Mouse (Mus musculus): Measurements from ENCODE around the gene Gm44596. TPM values are rescaled to one million over a fixed set of nuclear protein-coding genes. Genes with fewer than 3 reads are reported as not detected.

Gm44596 gene
- polyA plus RNA-seq, 1 experiment from 2014 or later: not detected

GRCm38 (mm10) chr6:128438317-128438870 is 63.1 kb downstream of the Gm44596 start, which contains the start of gene Fkbp4:
Gene Fkbp4, minus strand, starts transcription at chr6:128438677.
- under 1% methylated on average over 67 of the region's 67 CpGs for WGBS
- peak; percentile 95 for ATAC-seq (replicated peaks; ENCODE audit: low FRiP score)

GRCm38 (mm10) chr6:128438871-128439341 is 63.6 kb downstream of the Gm44596 start:
- Histone ChIP-seq H3K4me1 (replicated peaks; ENCODE audit: control insufficient read depth, insufficient read depth, low read length) (peaks cover 9% of the 10 kb centered on the region), H3K27me3 (ENCODE audit: control insufficient read depth, insufficient read depth, low read length) (no peaks in the 10 kb centered on the region; the same call in 1 of the 2 replicates), H3K36me3 (ENCODE audit: control insufficient read depth, insufficient read depth, low read length) (peaks cover 19% of the 10 kb centered on the region), H3K4me3 (ENCODE audit: low read depth, low read length) (peak overlapping the region; percentile 96), H3K27ac (ENCODE audit: low read depth, low read length) (no peak overlapping the region), H3K9ac (ENCODE audit: low read length) (peak overlapping the region; percentile 45), H3K4me2 (ENCODE audit: low read depth, low read length, severe bottlenecking) (peak overlapping the region; percentile 83; the same call in 1 of the 2 replicates), H3K9me3 (ENCODE audit: control insufficient read depth, low read length) (no peaks in the 10 kb centered on the region)
- WGBS: 32% methylated on average over 18 of the region's 18 CpGs
- no peak for ATAC-seq (replicated peaks; ENCODE audit: low FRiP score)
- DNase-seq (ENCODE audit: low spot score): no peak

More at GRCm38 (mm10) chr6:128438317-128438870, 63.1 kb downstream of the Gm44596 start, which contains the start of gene Fkbp4:
- Histone ChIP-seq H3K27me3 (ENCODE audit: control insufficient read depth, insufficient read depth, low read length) (no peaks in the 10 kb centered on the region; the same call in 1 of the 2 replicates), H3K9ac (ENCODE audit: low read length) (peak within 1 kb of the TSS; percentile 97), H3K36me3 (ENCODE audit: control insufficient read depth, insufficient read depth, low read length) (peaks cover 24% of the 10 kb centered on the region), H3K27ac (ENCODE audit: low read depth, low read length) (peak within 1 kb of the TSS; percentile 87), H3K4me2 (ENCODE audit: low read depth, low read length, severe bottlenecking) (peak within 1 kb of the TSS; percentile 83), H3K4me3 (ENCODE audit: low read depth, low read length) (peak within 1 kb of the TSS; percentile 96), H3K4me1 (replicated peaks; ENCODE audit: control insufficient read depth, insufficient read depth, low read length) (peaks cover 9% of the 10 kb centered on the region), H3K9me3 (ENCODE audit: control insufficient read depth, low read length) (no peaks in the 10 kb centered on the region)
- DNase-seq (ENCODE audit: low spot score): peak; percentile 95

GRCm38 (mm10) chr6:128440238-128440637 is 64.9 kb downstream of the Gm44596 start:
- no peak overlapping the region for H3K27ac ChIP-seq (ENCODE audit: low read depth, low read length)
- H3K4me1 ChIP-seq (replicated peaks; ENCODE audit: control insufficient read depth, insufficient read depth, low read length): peaks cover 9% of the 10 kb centered on the region
- no peaks in the 10 kb centered on the region; the same call in 1 of the 2 replicates for H3K27me3 ChIP-seq (ENCODE audit: control insufficient read depth, insufficient read depth, low read length)
- H3K4me3 ChIP-seq (ENCODE audit: low read depth, low read length): no peak overlapping the region
- DNase-seq (ENCODE audit: low spot score) (no peak), ATAC-seq (replicated peaks; ENCODE audit: low FRiP score) (no peak)
- no peak overlapping the region for H3K4me2 ChIP-seq (ENCODE audit: low read depth, low read length, severe bottlenecking)
- 95% methylated on average over 2 of the region's 2 CpGs for WGBS
- peaks cover 6% of the 10 kb centered on the region for H3K36me3 ChIP-seq (ENCODE audit: control insufficient read depth, insufficient read depth, low read length)
- H3K9ac ChIP-seq (ENCODE audit: low read length): no peak overlapping the region
- H3K9me3 ChIP-seq (ENCODE audit: control insufficient read depth, low read length): no peaks in the 10 kb centered on the region

GRCm38 (mm10) chr6:128445761-128446535 is 70.6 kb downstream of the Gm44596 start:
- DNase-seq (ENCODE audit: low spot score) (peak; percentile 62), ATAC-seq (replicated peaks; ENCODE audit: low FRiP score) (peak; percentile 84)
- H3K4me2 ChIP-seq (ENCODE audit: low read depth, low read length, severe bottlenecking): peak overlapping the region; percentile 29; the same call in 1 of the 2 replicates
- H3K4me3 ChIP-seq (ENCODE audit: low read depth, low read length): no peak overlapping the region
- 9% methylated on average over 14 of the region's 14 CpGs for WGBS
- no peak overlapping the region for H3K9ac ChIP-seq (ENCODE audit: low read length)
- H3K9me3 ChIP-seq (ENCODE audit: control insufficient read depth, low read length): no peaks in the 10 kb centered on the region
- H3K36me3 ChIP-seq (ENCODE audit: control insufficient read depth, insufficient read depth, low read length): no peaks in the 10 kb centered on the region
- no peaks in the 10 kb centered on the region for H3K4me1 ChIP-seq (replicated peaks; ENCODE audit: control insufficient read depth, insufficient read depth, low read length)
- H3K27ac ChIP-seq (ENCODE audit: low read depth, low read length): no peak overlapping the region
- H3K27me3 ChIP-seq (ENCODE audit: control insufficient read depth, insufficient read depth, low read length): no peaks in the 10 kb centered on the region

GRCm38 (mm10) chr6:128447063-128447462 is 71.8 kb downstream of the Gm44596 start:
- H3K4me2 ChIP-seq (ENCODE audit: low read depth, low read length, severe bottlenecking): no peak overlapping the region
- no peaks in the 10 kb centered on the region for H3K27me3 ChIP-seq (ENCODE audit: control insufficient read depth, insufficient read depth, low read length)
- no peaks in the 10 kb centered on the region for H3K36me3 ChIP-seq (ENCODE audit: control insufficient read depth, insufficient read depth, low read length)
- WGBS: 94% methylated on average over 5 of the region's 5 CpGs
- H3K27ac ChIP-seq (ENCODE audit: low read depth, low read length): no peak overlapping the region
- DNase-seq (ENCODE audit: low spot score) (peak; percentile 14), ATAC-seq (replicated peaks; ENCODE audit: low FRiP score) (no peak)
- no peak overlapping the region for H3K4me3 ChIP-seq (ENCODE audit: low read depth, low read length)
- H3K9ac ChIP-seq (ENCODE audit: low read length): no peak overlapping the region
- no peaks in the 10 kb centered on the region for H3K4me1 ChIP-seq (replicated peaks; ENCODE audit: control insufficient read depth, insufficient read depth, low read length)
- H3K9me3 ChIP-seq (ENCODE audit: control insufficient read depth, low read length): no peaks in the 10 kb centered on the region

- Histone ChIP-seq H3K27me3 (ENCODE audit: control insufficient read depth, insufficient read depth, low read length) (no peaks in the 10 kb centered on the region), H3K27ac (ENCODE audit: low read depth, low read length) (no peak overlapping the region), H3K9me3 (ENCODE audit: control insufficient read depth, low read length) (no peaks in the 10 kb centered on the region), H3K4me1 (replicated peaks; ENCODE audit: control insufficient read depth, insufficient read depth, low read length) (no peaks in the 10 kb centered on the region), H3K36me3 (ENCODE audit: control insufficient read depth, insufficient read depth, low read length) (no peaks in the 10 kb centered on the region), H3K9ac (ENCODE audit: low read length) (no peak overlapping the region), H3K4me3 (ENCODE audit: low read depth, low read length) (no peak overlapping the region), H3K4me2 (ENCODE audit: low read depth, low read length, severe bottlenecking) (no peak overlapping the region)
- 89% methylated on average over 12 of the region's 12 CpGs for WGBS
- DNase-seq (ENCODE audit: low spot score) (no peak), ATAC-seq (replicated peaks; ENCODE audit: low FRiP score) (no peak)
Observed at GRCm38 (mm10) chr6:128455835-128456605, 80.7 kb downstream of the Gm44596 start.

Other genes starting within 250 kb of the Gm44596 start
- gene Tspan9, start 231.9 kb upstream of the Gm44596 start, polyA plus RNA-seq (2014; fragmentation: Nextera tagmentation; extraction: Ambion mirVana): 34.2 and 39.6 TPM in 2 replicates
- 1.1 TPM in 2 replicates for gene Tead4, start 74.7 kb upstream of the Gm44596 start, polyA plus RNA-seq (2014; fragmentation: Nextera tagmentation; extraction: Ambion mirVana)
- gene Tulp3, start 19.7 kb upstream of the Gm44596 start, polyA plus RNA-seq (2014; fragmentation: Nextera tagmentation; extraction: Ambion mirVana): 17.7 and 23.7 TPM in 2 replicates
- gene Rhno1, start 12.6 kb upstream of the Gm44596 start, polyA plus RNA-seq (2014; fragmentation: Nextera tagmentation; extraction: Ambion mirVana): 197 and 205 TPM in 2 replicates
- 89.6 and 91.9 TPM in 2 replicates for gene Foxm1, start 12.5 kb upstream of the Gm44596 start, polyA plus RNA-seq (2014; fragmentation: Nextera tagmentation; extraction: Ambion mirVana)
- 0.51 and 0.84 TPM in 2 replicates for gene Tex52, start within 50 bp of the Gm44596 start, polyA plus RNA-seq (2014; fragmentation: Nextera tagmentation; extraction: Ambion mirVana)
- gene Nrip2, start 23.8 kb downstream of the Gm44596 start, polyA plus RNA-seq (2014; fragmentation: Nextera tagmentation; extraction: Ambion mirVana): 2.7 and 3.8 TPM in 2 replicates
- 34.6 and 35.3 TPM in 2 replicates for gene Itfg2, start 49.4 kb downstream of the Gm44596 start, polyA plus RNA-seq (2014; fragmentation: Nextera tagmentation; extraction: Ambion mirVana)
- gene Fkbp4, start 63.2 kb downstream of the Gm44596 start, polyA plus RNA-seq (2014; fragmentation: Nextera tagmentation; extraction: Ambion mirVana): 601 and 640 TPM in 2 replicates
- 0.05 TPM in 1 of 2 replicates, not detected in the other for gene Pzp, start 151.2 kb downstream of the Gm44596 start, polyA plus RNA-seq (2014; fragmentation: Nextera tagmentation; extraction: Ambion mirVana)
- not detected in 2 replicates for gene A2ml1, start 206.1 kb downstream of the Gm44596 start, polyA plus RNA-seq (2014; fragmentation: Nextera tagmentation; extraction: Ambion mirVana)
- not detected in 2 replicates for gene Klrb1a, start 248.0 kb downstream of the Gm44596 start, polyA plus RNA-seq (2014; fragmentation: Nextera tagmentation; extraction: Ambion mirVana)

All from forebrain, embryonic 11.5 days (tissue).